Mouse (Mus musculus): ENCODE data around the gene Il22ra2. TPM values are rescaled to one million over a fixed set of nuclear protein-coding genes. Genes with fewer than 3 reads are reported as not detected.

Gene Il22ra2
- total and polyA plus RNA-seq, 3 experiments, result not detected

DNA sequence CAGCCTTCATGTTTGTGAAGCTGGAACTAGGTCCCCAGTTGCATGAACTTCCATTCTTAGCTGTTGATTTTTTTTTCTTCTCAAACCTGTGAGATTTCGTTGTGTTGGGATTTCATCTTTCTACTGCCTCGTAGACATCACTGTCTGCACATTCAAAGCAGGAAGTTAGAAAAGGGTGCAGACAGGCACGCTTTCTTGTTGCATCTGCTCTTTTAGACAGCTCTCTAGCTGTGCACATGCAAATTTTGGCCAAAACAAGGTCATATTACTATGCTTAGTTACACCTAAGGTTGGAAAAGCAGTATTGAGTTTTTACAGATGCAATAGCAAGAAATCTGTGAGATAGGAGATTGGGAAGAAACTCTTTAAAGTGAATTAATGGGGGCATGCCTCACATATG lies 34.5 kb upstream of the Il22ra2 start:
- H3K27ac ChIP-seq (ENCODE audit: control insufficient read depth, low read depth, low read length), result no peak overlapping the region
- H3K79me2 ChIP-seq (ENCODE audit: control insufficient read depth, insufficient read depth, low read length, poor library complexity), result peaks cover 2% of the 10 kb centered on the region; the same call in 1 of the 2 replicates
- H3K9ac ChIP-seq (ENCODE audit: control insufficient read depth, low read depth, low read length, poor library complexity, severe bottlenecking), result no peak overlapping the region
- no peaks in the 10 kb centered on the region for H3K27me3 ChIP-seq (ENCODE audit: control insufficient read depth in 1 of 2, insufficient read depth in 2 of 2, low read length in 2 of 2)
- H3K36me3 ChIP-seq (ENCODE audit: control insufficient read depth in 1 of 2, insufficient read depth in 2 of 2, low read length in 2 of 2), result peaks cover 0 to 46% of the 10 kb centered on the region in 2 experiments; a peak in 2 of 4 replicates
- peaks cover 31% of the 10 kb centered on the region in 2 experiments for H3K4me1 ChIP-seq (ENCODE audit: control insufficient read depth in 1 of 2, insufficient read depth in 2 of 2, low read length in 2 of 2)
- no peak overlapping the region for H3K4me3 ChIP-seq (ENCODE audit: control insufficient read depth in 1 of 2, insufficient read depth in 1 of 2, low read depth in 2 of 2, low read length in 2 of 2)
- TF ChIP-seq ZMIZ1 (IDR thresholded peaks at IDR 0.05; ENCODE audit: low read depth, low read length), result no peak
- no peak for TF ChIP-seq HCFC1 (IDR thresholded peaks at IDR 0.05; ENCODE audit: low read depth, low read length)
- no peak for TF ChIP-seq UBTF (IDR thresholded peaks at IDR 0.05; ENCODE audit: borderline replicate concordance, insufficient read depth, low read depth, low read length)
- TF ChIP-seq SIN3A (IDR thresholded peaks at IDR 0.05; ENCODE audit: low read length), result no peak
- TF ChIP-seq MYC (IDR thresholded peaks at IDR 0.05; ENCODE audit: low read depth, low read length), result no peak
- no peak for TF ChIP-seq CTCF (IDR thresholded peaks at IDR 0.05 in 2 of 3, conservative IDR thresholded peaks at IDR 0.05 in 1 of 3; ENCODE audit: control insufficient read depth in 1 of 3, insufficient read depth in 1 of 3, low read depth in 2 of 3, low read length in 3 of 3, poor library complexity in 1 of 3, severe bottlenecking in 1 of 3)
- no peak for TF ChIP-seq BHLHE40 (IDR thresholded peaks at IDR 0.05; ENCODE audit: borderline replicate concordance, low read depth, low read length)
- TF ChIP-seq USF2 (IDR thresholded peaks at IDR 0.05; ENCODE audit: borderline replicate concordance in 1 of 2, insufficient read depth in 1 of 2, low read depth in 1 of 2, low read length in 2 of 2), result no peak
- no peaks in the 10 kb centered on the region for H3K9me3 ChIP-seq (replicated peaks; ENCODE audit: insufficient read depth, low read length)
- DNase-seq (ENCODE audit: low read depth, low spot score), result no peak

DNA sequence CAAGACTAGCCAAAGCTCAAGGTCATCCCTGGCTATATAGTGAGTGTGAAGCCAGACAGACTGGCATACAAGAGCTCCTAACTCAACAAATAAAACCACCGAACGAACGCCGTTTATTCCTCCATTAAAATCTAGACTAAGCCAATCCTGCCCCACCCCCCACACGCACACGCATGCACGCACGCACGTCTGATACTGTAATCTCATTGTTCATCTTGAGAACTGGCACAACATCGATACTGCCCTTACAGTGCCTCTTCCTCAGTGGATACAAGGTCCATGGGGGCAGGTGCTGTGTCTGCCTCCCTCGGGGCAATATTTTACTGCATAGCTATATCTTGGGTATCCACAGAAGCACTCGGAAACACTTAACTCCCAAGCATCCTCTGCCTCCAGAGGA lies 32.2 kb upstream of the Il22ra2 start:
- Histone ChIP-seq H3K9ac (ENCODE audit: control insufficient read depth, low read depth, low read length, poor library complexity, severe bottlenecking) (peak overlapping the region; percentile 33), H3K27ac (ENCODE audit: control insufficient read depth, low read depth, low read length) (peak overlapping the region; percentile 37; the same call in 1 of the 2 replicates), H3K79me2 (ENCODE audit: control insufficient read depth, insufficient read depth, low read length, poor library complexity) (peaks cover 3% of the 10 kb centered on the region), H3K36me3 (ENCODE audit: control insufficient read depth in 1 of 2, insufficient read depth in 2 of 2, low read length in 2 of 2) (peaks cover 0 to 31% of the 10 kb centered on the region in 2 experiments; a peak in 2 of 4 replicates), H3K27me3 (ENCODE audit: control insufficient read depth in 1 of 2, insufficient read depth in 2 of 2, low read length in 2 of 2) (no peaks in the 10 kb centered on the region), H3K4me3 (ENCODE audit: control insufficient read depth in 1 of 2, insufficient read depth in 1 of 2, low read depth in 2 of 2, low read length in 2 of 2) (peak overlapping the region; percentile 58 to 60), H3K4me1 (ENCODE audit: control insufficient read depth in 1 of 2, insufficient read depth in 2 of 2, low read length in 2 of 2) (peaks cover 14 to 19% of the 10 kb centered on the region in 2 experiments), H3K9me3 (replicated peaks; ENCODE audit: insufficient read depth, low read length) (no peaks in the 10 kb centered on the region)
- DNase-seq (ENCODE audit: low read depth, low spot score), result peak; percentile 61
- TF ChIP-seq UBTF (IDR thresholded peaks at IDR 0.05; ENCODE audit: borderline replicate concordance, insufficient read depth, low read depth, low read length) (no peak), JUND (IDR thresholded peaks at IDR 0.05; ENCODE audit: low read depth, low read length) (no peak), HCFC1 (IDR thresholded peaks at IDR 0.05; ENCODE audit: low read depth, low read length) (peak; percentile 57), RAD21 (IDR thresholded peaks at IDR 0.05; ENCODE audit: low read depth, low read length) (no peak), SIN3A (IDR thresholded peaks at IDR 0.05; ENCODE audit: low read length) (peak; percentile 30; the same call in 1 of the 2 replicates), ELF1 (IDR thresholded peaks at IDR 0.05; ENCODE audit: low read depth, low read length) (no peak), ETS1 (IDR thresholded peaks at IDR 0.05; ENCODE audit: low read depth, low read length) (peak; percentile 30; the same call in 1 of the 2 replicates), ZKSCAN1 (IDR thresholded peaks at IDR 0.05; ENCODE audit: low read depth, low read length) (no peak), POLR2A (IDR thresholded peaks at IDR 0.05; ENCODE audit: control insufficient read depth in 1 of 2, insufficient read depth in 1 of 2, low read depth in 1 of 2, low read length in 2 of 2, poor library complexity in 1 of 2) (no peak), TBP (IDR thresholded peaks at IDR 0.05; ENCODE audit: low read depth, low read length) (0 out of 2 replicates have a peak, but pooled peaks have one; percentile 16), MEF2A (IDR thresholded peaks at IDR 0.05; ENCODE audit: extremely low read depth, insufficient replicate concordance, low read depth, low read length, poor library complexity, severe bottlenecking) (no peak), MAFK (IDR thresholded peaks at IDR 0.05; ENCODE audit: borderline replicate concordance, low read depth, low read length) (no peak), USF2 (IDR thresholded peaks at IDR 0.05; ENCODE audit: borderline replicate concordance in 1 of 2, insufficient read depth in 1 of 2, low read depth in 1 of 2, low read length in 2 of 2) (no peak), BHLHE40 (IDR thresholded peaks at IDR 0.05; ENCODE audit: borderline replicate concordance, low read depth, low read length) (no peak), SMC3 (IDR thresholded peaks at IDR 0.05; ENCODE audit: low read depth, low read length) (no peak), GABPA (IDR thresholded peaks at IDR 0.05; ENCODE audit: low read depth, low read length) (no peak), POLR2AphosphoS2 (IDR thresholded peaks at IDR 0.05; ENCODE audit: low read length) (no peak), GATA1 (IDR thresholded peaks at IDR 0.05; ENCODE audit: low read depth, low read length) (peak; percentile 40; the same call in 1 of the 2 replicates), NELFE (IDR thresholded peaks at IDR 0.05; ENCODE audit: low read depth, low read length) (peak; percentile 30; the same call in 1 of the 2 replicates), CTCF (IDR thresholded peaks at IDR 0.05 in 2 of 3, conservative IDR thresholded peaks at IDR 0.05 in 1 of 3; ENCODE audit: control insufficient read depth in 1 of 3, insufficient read depth in 1 of 3, low read depth in 2 of 3, low read length in 3 of 3, poor library complexity in 1 of 3, severe bottlenecking in 1 of 3) (no peak), ZNF384 (IDR thresholded peaks at IDR 0.05; ENCODE audit: low read depth, low read length) (no peak), MYC (IDR thresholded peaks at IDR 0.05; ENCODE audit: low read depth, low read length) (no peak), MAX (IDR thresholded peaks at IDR 0.05; ENCODE audit: low read length) (no peak), USF1 (IDR thresholded peaks at IDR 0.05; ENCODE audit: low read depth, low read length) (no peak), ZMIZ1 (IDR thresholded peaks at IDR 0.05; ENCODE audit: low read depth, low read length) (no peak), MYB (IDR thresholded peaks at IDR 0.05; ENCODE audit: low read depth, low read length) (no peak), CHD1 (IDR thresholded peaks at IDR 0.05; ENCODE audit: low read depth, low read length) (no peak), CHD2 (IDR thresholded peaks at IDR 0.05; ENCODE audit: low read length) (no peak), TAL1 (IDR thresholded peaks at IDR 0.05; ENCODE audit: low read length) (no peak)

Measured in MEL (cell line).